Mouse (Mus musculus): ENCODE data around the gene Hnrnph1. TPM values are rescaled to one million over a fixed set of nuclear protein-coding genes. Genes with fewer than 3 reads are reported as not detected.

The Hnrnph1 gene
- 341 and 346 TPM in 2 replicates for polyA plus RNA-seq (2014; fragmentation: Nextera tagmentation; extraction: Ambion mirVana)

- Histone ChIP-seq H3K4me1 (replicated peaks; ENCODE audit: control insufficient read depth, insufficient read depth, low read length) (peaks cover 11% of the 10 kb centered on the region), H3K27me3 (replicated peaks; ENCODE audit: control insufficient read depth, insufficient read depth, low read length) (no peaks in the 10 kb centered on the region), H3K4me2 (peak within 1 kb of the TSS; percentile 78), H3K4me3 (ENCODE audit: low read depth, low read length) (peak within 1 kb of the TSS; percentile 78), H3K36me3 (ENCODE audit: control insufficient read depth, insufficient read depth, low read length) (peaks cover 11% of the 10 kb centered on the region; the same call in 1 of the 2 replicates), H3K9ac (ENCODE audit: low read depth, low read length) (peak within 1 kb of the TSS; percentile 95), H3K27ac (ENCODE audit: low read depth, low read length) (peak within 1 kb of the TSS; percentile 100), H3K9me3 (ENCODE audit: control insufficient read depth, low read length) (no peaks in the 10 kb centered on the region)
- WGBS: under 1% methylated on average over 76 of the region's 76 CpGs
- peak; percentile 97 for DNase-seq (ENCODE audit: low spot score)
- peak; percentile 89 for ATAC-seq (replicated peaks; ENCODE audit: low FRiP score)
Observed at GRCm38 (mm10) chr11:50376911-50377891, at the start of gene Hnrnph1. Gene Hnrnph1, plus strand, starts transcription at chr11:50376990.

DNA sequence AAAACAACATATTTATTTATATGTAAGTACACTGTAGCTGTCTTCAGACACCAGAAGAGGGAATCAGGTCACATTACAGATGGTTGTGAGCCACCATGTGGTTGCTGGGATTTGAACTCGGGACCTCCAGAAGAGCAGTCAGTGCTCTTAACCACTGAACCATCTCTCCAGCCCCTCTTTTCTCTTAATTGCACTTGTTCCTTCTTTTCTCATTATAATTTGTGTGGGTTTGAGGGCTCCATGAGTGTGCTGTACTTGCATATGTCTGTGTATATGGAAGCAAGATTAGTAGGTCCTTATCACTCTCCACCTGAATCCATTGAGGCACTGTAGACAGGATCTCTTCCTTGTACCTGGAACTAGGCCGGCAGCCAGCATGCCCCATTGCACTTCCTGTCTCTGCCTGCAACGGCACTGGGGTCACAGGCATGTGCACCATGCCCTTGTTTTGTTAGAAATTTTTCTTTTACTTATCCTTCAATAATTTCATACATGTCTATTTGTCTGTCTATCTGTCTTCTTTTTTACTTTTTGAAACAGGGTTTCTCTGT is 48.6 kb upstream of the Hnrnph1 start:
- WGBS: 61% methylated on average over 3 of the region's 3 CpGs
- Histone ChIP-seq H3K27ac (ENCODE audit: low read depth, low read length) (no peak overlapping the region), H3K4me2 (no peak overlapping the region), H3K27me3 (replicated peaks; ENCODE audit: control insufficient read depth, insufficient read depth, low read length) (no peaks in the 10 kb centered on the region), H3K36me3 (ENCODE audit: control insufficient read depth, insufficient read depth, low read length) (no peaks in the 10 kb centered on the region; the same call in 1 of the 2 replicates), H3K9me3 (ENCODE audit: control insufficient read depth, low read length) (no peaks in the 10 kb centered on the region), H3K4me3 (ENCODE audit: low read depth, low read length) (no peak overlapping the region), H3K4me1 (replicated peaks; ENCODE audit: control insufficient read depth, insufficient read depth, low read length) (peaks cover 15% of the 10 kb centered on the region), H3K9ac (ENCODE audit: low read depth, low read length) (no peak overlapping the region)
- DNase-seq (ENCODE audit: low spot score): no peak
- no peak for ATAC-seq (replicated peaks; ENCODE audit: low FRiP score)

DNA sequence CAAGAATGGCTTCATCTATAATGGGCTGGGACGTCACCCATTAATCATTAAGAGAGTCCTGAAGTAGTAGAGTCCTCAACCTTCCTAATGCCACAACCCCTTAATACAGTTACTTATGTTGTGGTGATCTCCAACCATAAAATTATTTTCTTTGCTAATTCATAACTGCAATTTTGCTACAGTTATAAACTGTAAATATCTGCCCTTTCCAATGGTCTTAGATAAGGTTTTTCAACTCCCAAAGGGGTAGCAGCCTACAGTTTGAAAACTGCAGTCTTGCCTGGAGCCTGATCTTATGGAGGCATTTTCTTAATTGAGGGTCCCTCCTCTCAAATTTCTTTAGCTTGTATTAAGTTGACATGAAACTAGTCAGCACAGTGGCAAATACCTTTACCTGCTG is 47.4 kb upstream of the Hnrnph1 start:
- DNase-seq (ENCODE audit: low spot score) (no peak), ATAC-seq (replicated peaks; ENCODE audit: low FRiP score) (no peak)
- Histone ChIP-seq H3K9me3 (ENCODE audit: control insufficient read depth, low read length) (no peaks in the 10 kb centered on the region), H3K27ac (ENCODE audit: low read depth, low read length) (no peak overlapping the region), H3K27me3 (replicated peaks; ENCODE audit: control insufficient read depth, insufficient read depth, low read length) (no peaks in the 10 kb centered on the region), H3K36me3 (ENCODE audit: control insufficient read depth, insufficient read depth, low read length) (no peaks in the 10 kb centered on the region; the same call in 1 of the 2 replicates), H3K4me2 (no peak overlapping the region), H3K4me3 (ENCODE audit: low read depth, low read length) (no peak overlapping the region), H3K9ac (ENCODE audit: low read depth, low read length) (no peak overlapping the region), H3K4me1 (replicated peaks; ENCODE audit: control insufficient read depth, insufficient read depth, low read length) (peaks cover 7% of the 10 kb centered on the region)
- WGBS: 84% methylated on average over 1 of the region's 1 CpGs

DNA sequence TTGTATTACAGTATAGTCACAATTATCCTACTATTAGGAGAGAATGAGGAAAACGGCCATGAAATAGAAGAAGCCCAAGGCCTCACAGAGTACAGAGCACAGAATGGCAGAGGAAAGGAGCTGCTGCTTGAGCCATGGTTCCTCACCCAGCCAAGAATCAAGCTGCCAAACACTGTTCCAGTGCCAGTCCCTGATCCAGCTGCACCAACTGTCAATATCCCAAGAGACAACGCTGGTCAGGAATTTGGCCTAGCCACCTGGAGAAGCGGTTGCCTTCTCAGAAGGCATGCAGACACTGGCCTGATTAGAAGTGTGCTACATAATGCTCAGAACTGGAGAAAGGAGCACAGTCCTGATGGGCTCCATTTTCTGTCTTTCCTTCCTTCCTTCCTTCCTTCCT is 43.6 kb upstream of the Hnrnph1 start:
- H3K4me1 ChIP-seq (replicated peaks; ENCODE audit: control insufficient read depth, insufficient read depth, low read length): no peaks in the 10 kb centered on the region
- no peak for DNase-seq (ENCODE audit: low spot score)
- H3K9ac ChIP-seq (ENCODE audit: low read depth, low read length): no peak overlapping the region
- H3K4me3 ChIP-seq (ENCODE audit: low read depth, low read length): no peak overlapping the region
- H3K4me2 ChIP-seq: no peak overlapping the region
- H3K27me3 ChIP-seq (replicated peaks; ENCODE audit: control insufficient read depth, insufficient read depth, low read length): no peaks in the 10 kb centered on the region
- ATAC-seq (replicated peaks; ENCODE audit: low FRiP score): no peak
- H3K9me3 ChIP-seq (ENCODE audit: control insufficient read depth, low read length): no peaks in the 10 kb centered on the region
- H3K27ac ChIP-seq (ENCODE audit: low read depth, low read length): no peak overlapping the region
- no peaks in the 10 kb centered on the region; the same call in 1 of the 2 replicates for H3K36me3 ChIP-seq (ENCODE audit: control insufficient read depth, insufficient read depth, low read length)
- 87% methylated on average over 3 of the region's 3 CpGs for WGBS

DNA sequence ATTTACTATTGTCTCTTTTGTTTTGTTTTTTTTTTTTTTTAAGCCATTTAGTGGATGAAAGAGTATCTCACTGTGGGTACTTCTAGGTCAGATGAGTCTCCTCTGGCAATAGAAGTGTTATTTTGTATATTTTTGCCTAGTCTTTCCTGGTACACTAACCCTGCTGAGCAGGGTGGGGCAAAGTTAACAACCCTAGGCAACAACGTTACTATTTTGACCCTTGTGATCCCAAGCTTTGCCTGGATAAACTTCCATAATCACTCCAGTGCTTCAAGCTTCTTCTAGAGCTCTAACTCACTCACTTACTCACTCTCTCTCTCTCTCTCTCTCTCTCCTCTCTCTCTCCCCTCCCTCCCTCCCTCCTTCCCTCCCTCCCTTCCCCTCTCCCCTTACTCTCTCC is 40.7 kb upstream of the Hnrnph1 start:
- Histone ChIP-seq H3K4me3 (ENCODE audit: low read depth, low read length) (no peak overlapping the region), H3K4me1 (replicated peaks; ENCODE audit: control insufficient read depth, insufficient read depth, low read length) (no peaks in the 10 kb centered on the region), H3K9me3 (ENCODE audit: control insufficient read depth, low read length) (no peaks in the 10 kb centered on the region), H3K9ac (ENCODE audit: low read depth, low read length) (no peak overlapping the region), H3K27ac (ENCODE audit: low read depth, low read length) (no peak overlapping the region), H3K36me3 (ENCODE audit: control insufficient read depth, insufficient read depth, low read length) (no peaks in the 10 kb centered on the region; the same call in 1 of the 2 replicates), H3K27me3 (replicated peaks; ENCODE audit: control insufficient read depth, insufficient read depth, low read length) (no peaks in the 10 kb centered on the region), H3K4me2 (no peak overlapping the region)
- 44% methylated on average over 1 of the region's 1 CpGs for WGBS
- no peak for DNase-seq (ENCODE audit: low spot score)
- ATAC-seq (replicated peaks; ENCODE audit: low FRiP score): no peak

GRCm38 (mm10) chr11:50336891-50337290 is 39.9 kb upstream of the Hnrnph1 start:
- WGBS: 48% methylated on average over 4 of the region's 4 CpGs
- ATAC-seq (replicated peaks; ENCODE audit: low FRiP score): no peak

DNA sequence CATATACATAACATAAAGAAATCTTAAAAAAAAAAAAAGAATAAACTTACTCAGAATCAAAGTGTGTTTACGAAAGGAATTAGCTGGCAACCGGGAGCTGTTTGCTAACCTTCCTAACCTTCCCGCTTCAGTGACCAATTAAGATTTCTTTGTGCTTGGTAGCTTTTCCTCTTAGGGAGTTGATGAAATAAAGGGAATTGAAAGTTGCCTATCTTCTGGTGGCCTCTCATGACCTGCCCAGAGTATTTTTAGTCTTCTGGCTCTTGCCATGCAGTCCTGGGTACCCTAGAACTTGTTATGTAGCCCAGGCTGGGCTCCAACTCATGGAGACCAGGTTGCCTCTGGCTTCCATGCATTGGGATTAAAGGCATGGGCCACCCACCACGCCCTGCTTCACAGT is 31.3 kb upstream of the Hnrnph1 start:
- 80% methylated on average over 4 of the region's 4 CpGs for WGBS
- H3K9me3 ChIP-seq (ENCODE audit: control insufficient read depth, low read length): no peaks in the 10 kb centered on the region

More at GRCm38 (mm10) chr11:50336891-50337290, 39.9 kb upstream of the Hnrnph1 start:
- Histone ChIP-seq H3K36me3 (ENCODE audit: control insufficient read depth, insufficient read depth, low read length) (no peaks in the 10 kb centered on the region), H3K9me3 (ENCODE audit: control insufficient read depth, low read length) (no peaks in the 10 kb centered on the region), H3K4me2 (no peak overlapping the region), H3K27ac (ENCODE audit: low read depth, low read length) (no peak overlapping the region), H3K4me1 (replicated peaks; ENCODE audit: control insufficient read depth, insufficient read depth, low read length) (no peaks in the 10 kb centered on the region), H3K9ac (ENCODE audit: low read depth, low read length) (no peak overlapping the region), H3K4me3 (ENCODE audit: low read depth, low read length) (no peak overlapping the region), H3K27me3 (replicated peaks; ENCODE audit: control insufficient read depth, insufficient read depth, low read length) (no peaks in the 10 kb centered on the region)
- DNase-seq (ENCODE audit: low spot score): no peak

GRCm38 (mm10) chr11:50346256-50347032 is 30.3 kb upstream of the Hnrnph1 start:
- no peak overlapping the region for H3K9ac ChIP-seq (ENCODE audit: low read depth, low read length)
- H3K4me3 ChIP-seq (ENCODE audit: low read depth, low read length): no peak overlapping the region
- no peaks in the 10 kb centered on the region for H3K4me1 ChIP-seq (replicated peaks; ENCODE audit: control insufficient read depth, insufficient read depth, low read length)
- H3K9me3 ChIP-seq (ENCODE audit: control insufficient read depth, low read length): no peaks in the 10 kb centered on the region
- ATAC-seq (replicated peaks; ENCODE audit: low FRiP score): no peak
- no peaks in the 10 kb centered on the region for H3K27me3 ChIP-seq (replicated peaks; ENCODE audit: control insufficient read depth, insufficient read depth, low read length)
- no peak for DNase-seq (ENCODE audit: low spot score)
- 76% methylated on average over 9 of the region's 9 CpGs for WGBS
- H3K36me3 ChIP-seq (ENCODE audit: control insufficient read depth, insufficient read depth, low read length): no peaks in the 10 kb centered on the region
- H3K4me2 ChIP-seq: no peak overlapping the region
- no peak overlapping the region for H3K27ac ChIP-seq (ENCODE audit: low read depth, low read length)

More for the DNA sequence above, 31.3 kb upstream of the Hnrnph1 start:
- H3K4me1 ChIP-seq (replicated peaks; ENCODE audit: control insufficient read depth, insufficient read depth, low read length): no peaks in the 10 kb centered on the region
- ATAC-seq (replicated peaks; ENCODE audit: low FRiP score) (no peak), DNase-seq (ENCODE audit: low spot score) (no peak)
- no peaks in the 10 kb centered on the region for H3K36me3 ChIP-seq (ENCODE audit: control insufficient read depth, insufficient read depth, low read length)
- no peak overlapping the region for H3K4me2 ChIP-seq
- no peak overlapping the region for H3K4me3 ChIP-seq (ENCODE audit: low read depth, low read length)
- no peak overlapping the region for H3K9ac ChIP-seq (ENCODE audit: low read depth, low read length)
- no peaks in the 10 kb centered on the region for H3K27me3 ChIP-seq (replicated peaks; ENCODE audit: control insufficient read depth, insufficient read depth, low read length)
- H3K27ac ChIP-seq (ENCODE audit: low read depth, low read length): no peak overlapping the region

Data from liver, embryonic 11.5 days (tissue).